Comparison of ENCODE assay signal across 10 mouse cellular contexts in the genomic region with DNA sequence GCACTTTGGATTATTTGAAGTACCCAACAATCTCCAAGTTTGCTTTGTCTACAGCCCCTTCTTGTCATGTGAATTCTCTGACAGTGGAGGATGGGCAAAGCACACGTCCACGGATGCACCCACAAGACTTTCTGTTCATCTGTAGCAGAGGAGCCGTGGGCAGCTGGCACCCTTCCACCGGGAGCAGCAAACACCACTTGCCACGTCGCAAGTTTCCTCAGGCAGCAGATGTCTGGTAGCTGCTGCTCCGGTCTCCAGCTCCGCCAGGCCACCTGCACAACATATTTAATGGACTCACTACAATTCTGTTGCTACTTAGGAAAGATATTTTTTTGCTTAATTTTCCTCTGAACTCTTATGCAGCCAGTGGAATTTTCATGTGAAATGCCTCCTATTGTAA.
A peak's percentile ranks its signal among the peaks of the same experiment; 100 is the strongest.
DNase-seq lines count a peak whose midpoint lies in the region; ATAC-seq lines count a peak whose summit lies in the region.
"Had no signal": no experiment of that assay in that cellular context is flagged by ENCODE, and none has a peak within 500 bp of the region (broad histone marks: within the 10 kb centered on the region; RNA-seq: fewer than 3 reads in every experiment).

No protein-coding gene starts in this region.

- peak; percentile 66 for ATAC-seq in forebrain, embryonic 13.5 days
- no peak for ATAC-seq in forebrain, embryonic 11.5 days (replicated peaks; ENCODE audit: low FRiP score)
- ATAC-seq in hindbrain, embryonic 13.5 days (ENCODE audit: low FRiP score) = no peak
- no peak for ATAC-seq in neural tube, embryonic 15.5 days (ENCODE audit: low FRiP score)
- ATAC-seq: inflammation-experienced regulatory T-cells, adult 6 months had no signal

- 44% methylated on average over 8 of the region's 8 CpGs for WGBS in forebrain, embryonic 13.5 days
- 72% methylated on average over 8 of the region's 8 CpGs for WGBS in forebrain, embryonic 11.5 days
- WGBS in hindbrain, embryonic 13.5 days = 35% methylated on average over 8 of the region's 8 CpGs
- WGBS in neural tube, embryonic 15.5 days = 30% methylated on average over 8 of the region's 8 CpGs

- no peak overlapping the region for H3K9ac ChIP-seq in forebrain, embryonic 13.5 days
- no peak overlapping the region for H3K9ac ChIP-seq in forebrain, embryonic 11.5 days (ENCODE audit: low read length)
- H3K9ac ChIP-seq in hindbrain, embryonic 13.5 days = no peak overlapping the region
- H3K9ac ChIP-seq in neural tube, embryonic 15.5 days (replicated peaks) = no peak overlapping the region
- H3K9ac ChIP-seq: liver, embryonic 14.5 days had no signal

- H3K27ac ChIP-seq in forebrain, embryonic 13.5 days = peak overlapping the region; percentile 45; the same call in 1 of the 2 replicates
- no peak overlapping the region for H3K27ac ChIP-seq in forebrain, embryonic 11.5 days (ENCODE audit: low read depth, low read length)
- H3K27ac ChIP-seq in hindbrain, embryonic 13.5 days = no peak overlapping the region
- no peak overlapping the region for H3K27ac ChIP-seq in neural tube, embryonic 15.5 days (replicated peaks)
- H3K27ac ChIP-seq: liver, embryonic 14.5 days had no signal

- H3K27me3 ChIP-seq in forebrain, embryonic 13.5 days = no peaks in the 10 kb centered on the region
- no peaks in the 10 kb centered on the region for H3K27me3 ChIP-seq in forebrain, embryonic 11.5 days (ENCODE audit: control insufficient read depth, insufficient read depth, low read length)
- H3K27me3 ChIP-seq in hindbrain, embryonic 13.5 days = no peaks in the 10 kb centered on the region
- H3K27me3 ChIP-seq in neural tube, embryonic 15.5 days (replicated peaks) = no peaks in the 10 kb centered on the region

- peaks cover 10% of the 10 kb centered on the region; the same call in 1 of the 2 replicates for H3K4me1 ChIP-seq in forebrain, embryonic 13.5 days
- no peaks in the 10 kb centered on the region for H3K4me1 ChIP-seq in forebrain, embryonic 11.5 days (replicated peaks; ENCODE audit: control insufficient read depth, insufficient read depth, low read length)
- peaks cover 8% of the 10 kb centered on the region; the same call in 1 of the 2 replicates for H3K4me1 ChIP-seq in hindbrain, embryonic 13.5 days (replicated peaks)
- H3K4me1 ChIP-seq in neural tube, embryonic 15.5 days = no peaks in the 10 kb centered on the region

- H3K4me3 ChIP-seq in forebrain, embryonic 13.5 days = no peak overlapping the region
- no peak overlapping the region for H3K4me3 ChIP-seq in forebrain, embryonic 11.5 days (ENCODE audit: low read depth, low read length)
- no peak overlapping the region for H3K4me3 ChIP-seq in hindbrain, embryonic 13.5 days
- H3K4me3 ChIP-seq in neural tube, embryonic 15.5 days (replicated peaks) = no peak overlapping the region

- no peaks in the 10 kb centered on the region for H3K9me3 ChIP-seq in forebrain, embryonic 13.5 days (replicated peaks)
- no peaks in the 10 kb centered on the region for H3K9me3 ChIP-seq in forebrain, embryonic 11.5 days (ENCODE audit: control insufficient read depth, low read length)
- no peaks in the 10 kb centered on the region for H3K9me3 ChIP-seq in hindbrain, embryonic 13.5 days
- H3K9me3 ChIP-seq in neural tube, embryonic 15.5 days (replicated peaks) = no peaks in the 10 kb centered on the region

- H3K36me3 ChIP-seq in forebrain, embryonic 13.5 days (ENCODE audit: poor library complexity, severe bottlenecking) = no peaks in the 10 kb centered on the region
- H3K36me3 ChIP-seq in forebrain, embryonic 11.5 days (ENCODE audit: control insufficient read depth, insufficient read depth, low read length) = no peaks in the 10 kb centered on the region
- H3K36me3 ChIP-seq in hindbrain, embryonic 13.5 days = no peaks in the 10 kb centered on the region
- H3K36me3 ChIP-seq in neural tube, embryonic 15.5 days = no peaks in the 10 kb centered on the region

- H3K4me2 ChIP-seq in forebrain, embryonic 13.5 days = no peak overlapping the region
- no peak overlapping the region for H3K4me2 ChIP-seq in forebrain, embryonic 11.5 days (ENCODE audit: low read depth, low read length, severe bottlenecking)
- H3K4me2 ChIP-seq in hindbrain, embryonic 13.5 days = no peak overlapping the region
- no peak overlapping the region for H3K4me2 ChIP-seq in neural tube, embryonic 15.5 days

- intact Hi-C loops in left cerebral cortex, postnatal 10 days (cut with DNase I) = no loop called here

- DNase-seq in forebrain, embryonic 11.5 days (ENCODE audit: low spot score) = no peak
- peak; percentile 13 for DNase-seq in urinary bladder, postnatal 14 days (ENCODE audit: low spot score)
- no peak for DNase-seq in urinary bladder, adult 18-20 months (ENCODE audit: low spot score in 2 of 2)
- DNase-seq in left cerebral cortex, postnatal 10 days (ENCODE audit: extremely low spot score in 1 of 2, low spot score in 2 of 2) = peak; percentile 34 to 74
- no peak for DNase-seq in adrenal gland, adult 2 months

Comparison
In these comparisons a context has a peak if more than half of its experiments do, and no peak if none do; other contexts are left out.
1. DNase-seq: peak in urinary bladder, postnatal 14 days (single experiment) and left cerebral cortex, postnatal 10 days (2 of 2); none in forebrain, embryonic 11.5 days (single experiment), urinary bladder, adult 18-20 months (0 of 2) and adrenal gland, adult 2 months (single experiment).